Mouse (Mus musculus) liver, embryonic 15.5 days (tissue): ENCODE results near the gene Ctsz. TPM values are rescaled to one million over a fixed set of nuclear protein-coding genes. Genes with fewer than 3 reads are reported as not detected.
A peak's percentile ranks its signal among the peaks of the same experiment; 100 is the strongest.

Experiments used
- ATAC-seq: fragments of 200-750 bp; cut with Nextera tagmentation; 2 replicates; pipeline ENCODE4 v1.8.0; 2017; ENCODE audit warnings: moderate number of reproducible peaks, mild to moderate bottlenecking, moderate library complexity; ENCODE audit not compliant: insufficient read depth
- H3K27ac ChIP-seq: fragments of 300-500 bp; sonication (generic); replicated peaks from 2 replicates; pipeline ENCODE4 v1.5.1; 2015; ENCODE audit warnings: mild to moderate bottlenecking, inconsistent platforms
- H3K27me3 ChIP-seq: fragments of 300-500 bp; sonication (generic); 2 replicates; pipeline ENCODE4 v1.6.1; 2015; ENCODE audit warnings: mild to moderate bottlenecking, inconsistent platforms
- H3K36me3 ChIP-seq: fragments of 300-500 bp; sonication (generic); replicated peaks from 2 replicates; pipeline ENCODE4 v1.6.1; 2015; ENCODE audit warnings: moderate library complexity, mild to moderate bottlenecking, inconsistent platforms
- H3K4me1 ChIP-seq: fragments of 300-500 bp; sonication (generic); replicated peaks from 2 replicates; pipeline ENCODE4 v1.6.1; 2015; ENCODE audit warnings: inconsistent platforms
- H3K4me2 ChIP-seq: fragments of 300-500 bp; sonication (generic); 2 replicates; pipeline ENCODE4 v1.6.1; 2015; ENCODE audit warnings: moderate library complexity, mild to moderate bottlenecking, inconsistent platforms
- H3K4me3 ChIP-seq: fragments of 300-500 bp; sonication (generic); replicated peaks from 2 replicates; pipeline ENCODE4 v1.5.1; 2015; ENCODE audit warnings: mild to moderate bottlenecking, inconsistent platforms
- H3K9ac ChIP-seq: fragments of 300-500 bp; sonication (generic); 2 replicates; pipeline ENCODE4 v1.6.1; 2015; ENCODE audit warnings: moderate library complexity, mild to moderate bottlenecking, inconsistent platforms
- H3K9me3 ChIP-seq: fragments of 300-500 bp; sonication (generic); replicated peaks from 2 replicates; pipeline ENCODE4 v1.6.1; 2016; ENCODE audit warnings: inconsistent platforms
- WGBS: fragments of 180-500 bp; shearing (Covaris S2); methylation state at CpG from one replicate; pipeline ENCODE4 v1.1.7; 2015; ENCODE audit warnings: mixed read lengths; ENCODE audit not compliant: insufficient replicate concordance; 5-methylcytosine and 5-hydroxymethylcytosine counted together
- polyA plus RNA-seq: library from polyadenylated mRNA; unstranded; fragments of >200 nt; fragmentation: Nextera tagmentation; extraction: Ambion mirVana; gene quantifications from 2 replicates; pipeline ENCODE4 v1.2.1, GENCODE M21; 2015

The Ctsz gene
- 122 and 142 TPM in 2 replicates for polyA plus RNA-seq

DNA sequence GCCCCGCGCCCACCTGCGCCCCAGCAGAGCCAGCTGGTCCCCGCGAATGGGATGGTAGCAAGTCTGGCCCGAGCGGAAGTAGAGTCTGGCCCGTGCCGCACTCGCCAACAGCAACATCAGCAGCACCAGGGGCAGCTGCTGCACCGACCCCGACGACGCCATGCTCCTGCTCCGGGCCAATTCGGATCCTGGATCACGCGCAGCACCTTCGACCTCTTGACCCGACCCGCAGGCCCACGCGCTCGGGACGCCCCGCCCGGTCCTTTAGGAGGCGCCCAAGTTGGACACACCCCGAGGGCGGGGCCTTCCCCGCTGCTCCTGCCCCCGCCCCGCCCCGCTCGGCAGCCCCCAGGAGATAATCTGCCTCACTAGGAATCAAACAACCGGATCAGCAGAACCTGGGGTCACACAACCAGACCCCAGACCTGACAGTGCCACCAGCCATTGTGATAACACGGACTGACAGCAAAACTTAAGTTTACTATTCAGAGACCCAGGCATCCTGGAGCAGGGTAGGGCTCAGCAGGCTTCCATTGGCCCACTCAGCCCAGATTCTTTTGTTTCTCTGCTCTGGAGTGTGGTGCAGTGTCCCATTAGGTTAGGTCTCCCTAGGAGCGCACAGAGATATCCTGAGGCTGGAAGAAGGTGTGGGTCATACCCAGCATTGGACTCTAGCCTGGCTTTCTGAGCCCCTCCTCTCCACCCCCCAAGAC lies at the start of gene Ctsz:
TSS of gene Ctsz (minus strand) at position 303 of the 713 bp plus-strand sequence.
- peaks cover 47% of the 10 kb centered on the region for H3K4me1 ChIP-seq
- H3K36me3 ChIP-seq = no peaks in the 10 kb centered on the region
- H3K9ac ChIP-seq = peak within 1 kb of the TSS; percentile 71
- H3K9me3 ChIP-seq = no peaks in the 10 kb centered on the region
- H3K4me3 ChIP-seq = peak within 1 kb of the TSS; percentile 69
- H3K27ac ChIP-seq = peak within 1 kb of the TSS; percentile 65
- WGBS = under 1% methylated on average over 38 of the region's 38 CpGs
- ATAC-seq = peak; percentile 82
- H3K27me3 ChIP-seq = peaks cover 3% of the 10 kb centered on the region; the same call in 1 of the 2 replicates
- H3K4me2 ChIP-seq = peak within 1 kb of the TSS; percentile 95

DNA sequence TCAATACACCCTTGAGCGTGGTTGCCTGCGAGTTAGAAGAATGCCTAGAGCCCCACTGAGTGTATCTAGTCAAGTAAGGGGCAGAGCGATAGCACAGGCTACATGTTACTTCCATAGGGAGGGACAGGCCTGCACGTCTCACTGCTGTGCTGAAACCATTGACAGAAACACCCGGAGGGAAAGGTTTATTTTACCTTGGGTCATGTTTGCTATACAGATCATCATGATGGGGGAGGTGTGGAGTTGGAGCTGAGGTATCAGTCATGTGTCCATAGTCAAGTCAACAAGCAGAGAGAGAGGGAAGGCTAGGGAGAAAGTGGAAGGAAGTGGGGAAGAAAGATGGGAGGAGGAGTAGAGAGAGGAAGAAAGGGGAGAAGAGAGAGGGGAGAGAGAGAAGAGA lies 48.2 kb upstream of the Ctsz start:
- Histone ChIP-seq H3K36me3 (no peaks in the 10 kb centered on the region), H3K9ac (no peak overlapping the region), H3K4me3 (no peak overlapping the region), H3K27ac (no peak overlapping the region), H3K9me3 (no peaks in the 10 kb centered on the region), H3K4me1 (no peaks in the 10 kb centered on the region), H3K27me3 (no peaks in the 10 kb centered on the region), H3K4me2 (no peak overlapping the region)
- 61% methylated on average over 5 of the region's 5 CpGs for WGBS
- ATAC-seq = peak; percentile 54; the same call in 1 of the 2 replicates

DNA sequence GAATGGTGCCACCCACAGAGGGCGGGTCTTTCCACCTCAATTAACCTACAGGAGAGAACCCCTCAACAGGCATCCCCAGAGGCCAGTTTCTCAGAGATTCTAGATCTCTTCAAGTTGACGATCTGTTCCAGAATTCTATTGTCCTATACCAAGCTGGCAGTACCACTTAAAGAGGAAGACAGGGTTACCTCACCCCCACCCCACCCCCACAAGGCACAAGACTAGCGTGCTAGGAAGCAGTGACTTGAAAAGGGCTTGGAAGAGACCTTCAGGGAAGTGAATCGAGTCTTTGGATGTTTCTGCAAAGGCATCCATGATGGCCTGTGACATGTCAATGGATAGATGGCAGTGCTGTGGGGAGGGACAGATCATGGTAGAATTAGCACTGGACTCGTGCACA lies 39.9 kb upstream of the Ctsz start:
- Histone ChIP-seq H3K36me3 (no peaks in the 10 kb centered on the region), H3K9me3 (no peaks in the 10 kb centered on the region), H3K4me1 (peaks cover 4% of the 10 kb centered on the region), H3K9ac (no peak overlapping the region), H3K27ac (no peak overlapping the region), H3K27me3 (no peaks in the 10 kb centered on the region), H3K4me3 (no peak overlapping the region), H3K4me2 (no peak overlapping the region)
- WGBS = 49% methylated on average over 5 of the region's 5 CpGs
- ATAC-seq = no peak

DNA sequence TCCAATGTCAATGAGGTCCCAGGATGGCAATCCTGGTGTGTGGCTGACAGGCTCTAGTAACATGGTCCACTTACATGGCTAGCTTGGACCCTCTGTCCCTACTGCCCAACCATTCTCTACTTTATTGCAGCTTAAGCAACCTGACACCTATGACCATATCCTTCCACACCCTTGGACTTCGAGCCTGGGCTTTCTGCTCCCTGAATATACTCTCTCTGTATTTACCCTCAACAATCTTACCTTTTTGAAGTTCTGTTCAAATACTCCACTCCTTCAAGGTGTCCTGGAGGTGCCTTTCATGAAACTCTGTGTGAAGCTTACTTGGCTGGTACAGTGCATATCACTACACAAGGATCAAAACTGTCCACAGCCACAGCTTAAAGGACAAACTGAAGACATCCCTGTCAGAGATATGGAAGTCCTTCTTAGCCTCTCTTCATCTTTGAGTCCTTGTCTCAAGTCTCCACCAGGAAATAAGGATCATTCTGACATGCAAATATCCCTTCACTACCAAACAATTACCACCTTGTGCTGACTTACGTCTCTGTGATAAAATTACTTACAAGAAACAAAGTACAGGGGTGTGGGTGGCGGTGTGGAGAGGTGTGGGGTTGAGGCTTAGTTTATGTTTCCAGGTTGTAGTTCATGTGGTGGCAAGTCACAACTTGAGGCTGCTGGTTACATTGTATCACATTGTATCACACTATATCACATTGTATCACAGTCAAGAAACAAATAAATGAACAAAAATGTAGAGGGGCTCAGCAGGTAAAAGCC lies 38.9 kb upstream of the Ctsz start:
- 60% methylated on average over 3 of the region's 3 CpGs for WGBS
- H3K4me2 ChIP-seq = no peak overlapping the region
- no peaks in the 10 kb centered on the region for H3K36me3 ChIP-seq
- no peaks in the 10 kb centered on the region for H3K9me3 ChIP-seq
- no peak overlapping the region for H3K4me3 ChIP-seq
- no peak for ATAC-seq
- H3K27ac ChIP-seq = no peak overlapping the region
- peaks cover 11% of the 10 kb centered on the region for H3K4me1 ChIP-seq
- no peak overlapping the region for H3K9ac ChIP-seq
- H3K27me3 ChIP-seq = no peaks in the 10 kb centered on the region

DNA sequence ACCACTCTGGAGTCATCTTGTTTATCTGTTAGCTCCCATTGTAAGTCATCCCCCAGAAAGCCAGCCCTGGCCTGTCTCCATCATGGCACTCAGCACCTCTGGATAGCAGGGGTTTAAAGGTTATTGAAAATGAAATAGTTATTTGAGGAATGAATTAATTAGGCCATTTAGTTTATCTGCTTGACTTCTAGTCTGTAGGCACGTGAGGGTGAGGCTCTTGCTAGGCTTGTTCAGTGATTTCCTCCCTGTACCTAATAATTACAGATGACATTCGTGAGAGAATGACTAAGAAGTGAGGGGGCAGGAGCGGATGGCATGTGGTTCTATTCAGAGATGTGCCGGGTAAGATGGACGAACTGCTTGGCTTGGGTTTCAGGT lies 34.7 kb upstream of the Ctsz start:
- peaks cover 46% of the 10 kb centered on the region for H3K4me1 ChIP-seq
- H3K9me3 ChIP-seq = no peaks in the 10 kb centered on the region
- H3K27me3 ChIP-seq = no peaks in the 10 kb centered on the region
- WGBS = 82% methylated on average over 5 of the region's 5 CpGs
- H3K9ac ChIP-seq = peak overlapping the region; percentile 64
- H3K4me3 ChIP-seq = peak overlapping the region; percentile 91
- no peak for ATAC-seq
- H3K27ac ChIP-seq = peak overlapping the region; percentile 96
- peak overlapping the region; percentile 93 for H3K4me2 ChIP-seq
- peaks cover 33% of the 10 kb centered on the region for H3K36me3 ChIP-seq

DNA sequence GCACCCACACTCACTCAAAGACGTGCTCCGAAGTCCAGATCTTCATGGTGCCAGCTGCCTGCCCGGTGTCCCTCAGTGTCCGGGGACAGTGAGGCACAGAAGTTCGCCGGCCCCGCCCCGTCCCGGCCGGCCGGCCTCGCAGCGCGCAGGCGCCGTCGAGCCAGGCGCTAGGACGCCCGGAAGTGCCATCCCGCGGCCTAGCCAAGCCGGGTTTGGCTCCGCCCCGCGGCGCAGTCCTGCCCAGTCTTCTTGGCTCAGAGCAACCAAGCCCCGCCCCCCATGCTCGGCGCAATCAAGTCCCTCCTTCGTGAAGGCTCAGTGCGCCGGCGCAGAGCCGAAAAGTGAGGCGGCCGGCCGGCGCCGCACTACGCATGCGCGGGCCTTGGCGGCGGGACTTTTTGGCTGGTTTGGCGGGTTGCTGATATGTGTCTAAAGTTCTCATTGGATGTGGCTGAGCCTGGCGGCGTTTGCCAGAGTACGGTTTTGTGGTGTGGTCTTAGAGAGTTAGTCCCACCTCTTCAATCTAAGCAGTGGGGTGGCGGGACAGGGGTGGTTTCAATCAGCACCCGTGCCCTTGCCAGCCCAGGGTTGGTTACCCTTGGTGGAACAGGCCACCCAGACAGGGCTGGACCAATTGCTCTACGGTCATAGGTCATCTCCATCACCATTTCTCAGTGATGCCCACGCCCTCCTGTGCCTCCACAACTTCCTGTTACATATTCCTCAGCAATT lies 34.1 kb upstream of the Ctsz start, which contains the start of gene Prelid3b:
TSS of gene Prelid3b (minus strand) at position 264 of the 732 bp plus-strand sequence.
- H3K9ac ChIP-seq = peak within 1 kb of the TSS; percentile 94
- H3K4me1 ChIP-seq = peaks cover 50% of the 10 kb centered on the region
- H3K36me3 ChIP-seq = peaks cover 39% of the 10 kb centered on the region
- peak within 1 kb of the TSS; percentile 96 for H3K27ac ChIP-seq
- under 1% methylated on average over 53 of the region's 53 CpGs for WGBS
- peak within 1 kb of the TSS; percentile 91 for H3K4me3 ChIP-seq
- ATAC-seq = peak; percentile 95
- no peaks in the 10 kb centered on the region for H3K27me3 ChIP-seq
- H3K9me3 ChIP-seq = no peaks in the 10 kb centered on the region
- H3K4me2 ChIP-seq = peak within 1 kb of the TSS; percentile 93

DNA sequence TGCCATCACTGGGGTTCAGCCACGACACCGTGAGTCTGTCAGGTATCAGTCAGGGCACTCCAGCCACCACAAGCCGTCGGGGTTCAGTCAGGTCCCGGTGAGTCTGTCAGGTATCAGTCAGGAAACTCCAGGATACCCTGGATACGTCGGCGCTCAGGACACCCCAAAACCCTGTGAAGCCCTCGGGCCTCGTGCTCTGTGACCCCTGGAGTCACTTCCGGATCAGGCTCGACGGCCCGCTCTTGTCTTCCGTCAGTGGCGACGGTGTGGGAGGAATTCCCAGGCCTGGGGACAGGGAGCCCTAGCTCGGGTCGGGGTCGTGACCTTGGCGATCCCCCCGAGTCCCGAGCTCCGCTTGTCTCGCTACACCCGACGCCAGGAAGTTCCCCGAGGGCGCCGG lies 33.6 kb upstream of the Ctsz start:
- Histone ChIP-seq H3K4me1 (peaks cover 50% of the 10 kb centered on the region), H3K9ac (peak overlapping the region; percentile 94), H3K36me3 (peaks cover 43% of the 10 kb centered on the region), H3K9me3 (no peaks in the 10 kb centered on the region), H3K27ac (peak overlapping the region; percentile 90), H3K4me3 (peak overlapping the region; percentile 91), H3K27me3 (no peaks in the 10 kb centered on the region), H3K4me2 (peak overlapping the region; percentile 83)
- peak; percentile 15 for ATAC-seq
- whole genome bisulfite sequencing = 3% methylated on average over 30 of the region's 30 CpGs

DNA sequence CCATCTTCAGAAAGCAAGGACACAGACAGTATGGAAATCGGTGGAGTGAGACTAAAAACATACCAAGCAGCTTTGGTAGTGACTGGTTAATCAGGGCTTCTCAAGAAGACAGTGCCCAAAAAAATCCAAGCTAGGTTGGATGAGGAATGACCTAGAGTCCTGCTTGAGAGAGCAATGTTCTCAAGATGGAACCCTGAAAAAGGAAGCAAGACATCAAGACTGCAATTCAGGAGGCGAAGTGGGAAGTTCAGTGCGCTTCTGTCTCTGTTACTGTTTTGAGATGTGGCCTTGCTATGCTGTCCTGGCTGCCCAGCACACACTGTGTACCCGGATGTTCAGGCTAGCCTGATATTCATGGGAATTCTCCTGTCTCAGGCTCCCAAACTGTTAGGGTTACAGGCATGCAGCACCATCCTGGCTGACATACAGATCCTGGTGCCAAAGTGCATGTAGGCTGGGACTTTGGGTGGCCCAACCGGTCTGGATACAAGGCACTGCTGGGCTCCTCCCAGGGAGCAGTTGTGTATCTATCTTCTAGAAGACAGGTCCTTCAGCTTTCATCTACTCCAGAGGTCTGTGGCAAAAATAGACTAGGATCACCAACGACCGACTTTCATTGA lies 32.1 kb upstream of the Ctsz start:
- peak overlapping the region; percentile 83 for H3K4me2 ChIP-seq

DNA sequence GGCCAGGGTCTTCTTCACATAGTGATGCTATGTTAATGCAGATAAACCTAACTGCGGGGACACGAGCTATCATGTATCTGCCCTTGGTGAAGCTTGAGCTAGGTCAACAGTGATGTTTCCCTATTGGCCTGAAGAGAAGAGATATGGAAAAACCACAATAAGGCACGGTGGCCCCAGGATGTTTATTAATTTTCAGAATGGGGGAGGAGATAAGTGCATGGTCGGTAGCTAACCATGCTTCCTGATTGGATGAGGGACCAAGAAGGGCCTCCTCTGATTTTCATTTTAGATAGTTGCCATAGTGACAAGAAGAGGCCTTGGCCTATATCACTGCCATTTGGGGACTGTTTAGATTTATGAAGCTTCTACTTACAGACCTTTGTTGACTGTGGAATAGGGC lies 31.5 kb upstream of the Ctsz start:
- Histone ChIP-seq H3K9me3 (no peaks in the 10 kb centered on the region), H3K27ac (0 out of 2 replicates have a peak overlapping the region, but pooled peaks have one; percentile 90), H3K4me2 (peak overlapping the region; percentile 83), H3K9ac (no peak overlapping the region), H3K36me3 (peaks cover 64% of the 10 kb centered on the region), H3K4me1 (peaks cover 47% of the 10 kb centered on the region), H3K27me3 (no peaks in the 10 kb centered on the region), H3K4me3 (no peak overlapping the region)
- 12% methylated on average over 4 of the region's 4 CpGs for WGBS
- no peak for ATAC-seq

More for the DNA sequence above, 32.1 kb upstream of the Ctsz start:
- no peaks in the 10 kb centered on the region for H3K9me3 ChIP-seq
- H3K27ac ChIP-seq = peak overlapping the region; percentile 90
- H3K4me3 ChIP-seq = peak overlapping the region; percentile 91
- H3K27me3 ChIP-seq = no peaks in the 10 kb centered on the region
- WGBS = 81% methylated on average over 7 of the region's 7 CpGs
- peaks cover 58% of the 10 kb centered on the region for H3K36me3 ChIP-seq
- H3K9ac ChIP-seq = peak overlapping the region; percentile 94; the same call in 1 of the 2 replicates
- ATAC-seq = no peak
- peaks cover 47% of the 10 kb centered on the region for H3K4me1 ChIP-seq

DNA sequence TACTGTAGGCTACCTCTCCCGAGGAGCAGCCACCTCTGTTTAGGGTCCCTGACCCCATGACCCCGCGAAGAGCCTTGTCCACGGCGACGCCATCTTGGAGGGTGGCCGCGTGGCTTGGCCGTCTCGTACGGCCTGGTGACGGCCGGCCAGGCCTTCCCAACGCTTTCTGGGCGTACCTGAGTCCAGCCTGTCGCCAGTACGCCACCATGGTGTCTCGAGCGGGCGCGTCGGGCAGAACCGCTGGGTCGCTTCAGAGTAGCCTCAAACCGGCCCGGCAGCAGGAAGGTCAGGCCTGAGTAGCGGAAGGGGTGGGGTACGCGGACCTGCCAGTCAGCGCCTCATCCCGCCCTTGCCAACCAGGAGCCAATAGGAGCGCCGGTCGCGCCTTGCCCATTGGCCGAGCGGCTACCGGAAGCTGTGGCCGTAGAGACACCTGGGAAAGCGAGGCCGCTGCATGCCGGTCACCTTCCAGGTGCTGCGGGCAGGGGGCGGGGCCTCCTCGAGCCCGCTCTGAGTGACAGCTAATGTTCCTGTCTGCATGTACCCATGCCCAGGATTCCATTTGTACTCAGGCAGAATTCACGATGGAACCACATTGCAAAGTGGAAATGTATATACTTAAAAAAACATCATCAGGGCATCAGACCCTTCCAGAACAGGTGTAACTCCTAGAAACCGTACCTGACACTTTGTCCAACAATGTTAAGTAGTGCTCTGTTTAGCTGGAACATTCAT lies 25.1 kb upstream of the Ctsz start, which contains the start of gene Atp5e:
TSS of gene Atp5e (minus strand) at position 317 of the 735 bp plus-strand sequence.
- H3K4me1 ChIP-seq = peaks cover 26% of the 10 kb centered on the region
- H3K9me3 ChIP-seq = no peaks in the 10 kb centered on the region
- H3K4me2 ChIP-seq = peak within 1 kb of the TSS; percentile 92
- peaks cover 74% of the 10 kb centered on the region for H3K36me3 ChIP-seq
- H3K27me3 ChIP-seq = no peaks in the 10 kb centered on the region
- ATAC-seq = peak; percentile 100
- H3K9ac ChIP-seq = peak within 1 kb of the TSS; percentile 76
- H3K4me3 ChIP-seq = peak within 1 kb of the TSS; percentile 76
- 2% methylated on average over 48 of the region's 48 CpGs for WGBS
- H3K27ac ChIP-seq = peak within 1 kb of the TSS; percentile 66
